In the genomic region with DNA sequence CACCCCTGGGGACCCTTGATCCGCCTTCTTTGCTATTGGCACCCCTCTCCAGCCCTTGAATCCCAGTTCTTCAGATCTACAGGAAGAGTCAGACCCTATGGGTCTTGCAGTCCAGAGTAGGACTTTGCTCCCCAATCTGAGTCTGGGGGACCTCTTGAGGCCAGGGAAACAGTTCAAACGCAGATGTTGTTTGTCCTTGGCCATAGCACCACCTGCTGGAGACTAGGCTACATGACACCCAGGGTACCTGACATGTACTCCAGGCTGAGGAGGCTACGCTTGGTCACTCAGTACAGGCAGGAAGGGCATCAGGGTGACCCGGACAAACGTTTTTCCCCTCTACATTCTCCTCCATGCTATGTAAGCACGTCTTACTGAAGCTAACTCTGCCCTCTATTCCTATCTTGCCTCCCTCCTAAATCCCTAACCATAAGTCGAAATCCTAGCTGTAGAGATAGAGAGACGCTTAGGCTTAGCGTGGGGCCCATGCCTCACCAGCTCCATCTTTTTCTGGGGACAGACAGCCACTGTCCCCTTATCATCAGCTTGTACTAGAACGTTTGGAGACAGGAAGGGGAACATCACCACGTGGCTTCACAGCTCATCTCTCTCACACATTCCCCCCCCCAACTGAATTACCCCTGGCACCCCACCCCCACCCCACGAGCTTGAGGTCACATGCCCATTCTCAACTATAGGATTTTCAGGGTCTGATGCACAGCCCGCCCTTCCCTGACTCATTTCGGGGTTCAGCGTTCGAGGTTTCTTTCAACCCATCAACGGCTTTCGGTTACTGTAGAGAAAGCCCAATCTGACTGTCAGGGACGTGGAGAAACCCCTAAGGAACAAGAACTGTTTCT, we compare ENCODE assay signal across 9 mouse cellular contexts. TPM values are rescaled to one million over a fixed set of nuclear protein-coding genes. Genes with fewer than 3 reads are reported as not detected.
A peak's percentile ranks its signal among the peaks of the same experiment; 100 is the strongest.
DNase-seq lines count a peak whose midpoint lies in the region; ATAC-seq lines count a peak whose summit lies in the region.
"Had no signal": no experiment of that assay in that cellular context is flagged by ENCODE, and none has a peak within 500 bp of the region (broad histone marks: within the 10 kb centered on the region; RNA-seq: fewer than 3 reads in every experiment).

No protein-coding gene starts in this region.

- ATAC-seq in granulocyte monocyte progenitor cell, adult 5-6 weeks (replicated peaks; ENCODE audit: poor library complexity, severe bottlenecking), result peak; percentile 82
- peak; percentile 54 for ATAC-seq in limb, embryonic 12.5 days (ENCODE audit: insufficient number of reproducible peaks, insufficient read depth, low FRiP score, low TSS enrichment, low read depth)
- peak; percentile 62 for ATAC-seq in midbrain, embryonic 16.5 days

- no peaks in the 10 kb centered on the region for H3K9me3 ChIP-seq in limb, embryonic 12.5 days
- no peaks in the 10 kb centered on the region for H3K9me3 ChIP-seq in midbrain, embryonic 16.5 days (replicated peaks; ENCODE audit: control insufficient read depth, low read length, poor library complexity, severe bottlenecking)

- 0 out of 2 replicates have a peak, but pooled peaks cover 9% of the 10 kb centered on the region for H3K27me3 ChIP-seq in limb, embryonic 12.5 days
- peaks cover 3% of the 10 kb centered on the region; the same call in 1 of the 2 replicates for H3K27me3 ChIP-seq in midbrain, embryonic 16.5 days (ENCODE audit: control insufficient read depth, insufficient read depth, low read depth, low read length)

- no peaks in the 10 kb centered on the region for H3K36me3 ChIP-seq in limb, embryonic 12.5 days
- H3K36me3 ChIP-seq in midbrain, embryonic 16.5 days (ENCODE audit: control insufficient read depth, insufficient read depth, low read length), result no peaks in the 10 kb centered on the region

- 49% methylated on average over 19 of the region's 19 CpGs for WGBS in limb, embryonic 12.5 days
- WGBS in midbrain, embryonic 16.5 days, result 53% methylated on average over 19 of the region's 19 CpGs

- H3K27ac ChIP-seq in limb, embryonic 12.5 days, result peak overlapping the region; percentile 98
- H3K27ac ChIP-seq in midbrain, embryonic 16.5 days (ENCODE audit: low read length), result no peak overlapping the region

- no peak overlapping the region for H3K9ac ChIP-seq in limb, embryonic 12.5 days (replicated peaks)
- H3K9ac ChIP-seq in midbrain, embryonic 16.5 days (ENCODE audit: low read depth, low read length), result no peak overlapping the region

- H3K4me3 ChIP-seq in limb, embryonic 12.5 days (replicated peaks), result no peak overlapping the region
- H3K4me3 ChIP-seq in midbrain, embryonic 16.5 days (ENCODE audit: low read depth, low read length), result no peak overlapping the region
- H3K4me3 ChIP-seq: erythroblast, embryonic 14.5 days had no signal

- DNase-seq in 3T3-L1 (ENCODE audit: low read depth, low spot score) (peak; percentile 85), adipocyte (ENCODE audit: low spot score) (peak; percentile 81)
- peak; percentile 88 for DNase-seq in embryo, embryonic 11 days
- DNase-seq in kidney, adult 11 months, result peak; percentile 46
- DNase-seq in spleen, postnatal 4 days (ENCODE audit: low spot score in 2 of 2), result peak; percentile 77 to 90

- peaks cover 48% of the 10 kb centered on the region for H3K4me1 ChIP-seq in limb, embryonic 12.5 days (replicated peaks)
- H3K4me1 ChIP-seq in midbrain, embryonic 16.5 days (ENCODE audit: control insufficient read depth, insufficient read depth, low read length), result peaks cover 12% of the 10 kb centered on the region

- peak overlapping the region; percentile 40 for H3K4me2 ChIP-seq in limb, embryonic 12.5 days
- no peak overlapping the region for H3K4me2 ChIP-seq in midbrain, embryonic 16.5 days (ENCODE audit: low read length)

RNA-seq across cellular contexts. Expression of a gene that starts 4.7 kb away (rescaled TPM):
- total RNA-seq in granulocyte monocyte progenitor cell, adult 5-6 weeks (2014; fragmentation: Nextera tagmentation), result not detected in 2 replicates
- total RNA-seq in granulocyte monocyte progenitor cell, adult 5-6 weeks (2017), result 0.34 TPM in 1 of 2 replicates, not detected in the other
- polyA plus RNA-seq in limb, embryonic 12.5 days (2016; fragmentation: Nextera tagmentation; extraction: Ambion mirVana), result 0.40 and 0.49 TPM in 2 replicates
- polyA plus RNA-seq in midbrain, embryonic 16.5 days (2015; fragmentation: Nextera tagmentation; extraction: Ambion mirVana), result 0.15 TPM in 1 of 2 replicates, not detected in the other
- polyA plus RNA-seq: erythroblast, embryonic 14.5 days had no signal
